Mouse (Mus musculus) lung, postnatal 0 days (tissue): ENCODE results near the gene Matn3.

Experiments
- CTCF ChIP-seq: IDR thresholded peaks from 2 replicates; pipeline ENCODE4 v1.5.1; 2016; ENCODE audit warnings: antibody characterized with exemption, mild to moderate bottlenecking
- EP300 ChIP-seq: IDR thresholded peaks from 2 replicates; pipeline ENCODE4 v1.6.1; 2016; ENCODE audit warnings: antibody characterized with exemption, mild to moderate bottlenecking, control low read depth

DNA sequence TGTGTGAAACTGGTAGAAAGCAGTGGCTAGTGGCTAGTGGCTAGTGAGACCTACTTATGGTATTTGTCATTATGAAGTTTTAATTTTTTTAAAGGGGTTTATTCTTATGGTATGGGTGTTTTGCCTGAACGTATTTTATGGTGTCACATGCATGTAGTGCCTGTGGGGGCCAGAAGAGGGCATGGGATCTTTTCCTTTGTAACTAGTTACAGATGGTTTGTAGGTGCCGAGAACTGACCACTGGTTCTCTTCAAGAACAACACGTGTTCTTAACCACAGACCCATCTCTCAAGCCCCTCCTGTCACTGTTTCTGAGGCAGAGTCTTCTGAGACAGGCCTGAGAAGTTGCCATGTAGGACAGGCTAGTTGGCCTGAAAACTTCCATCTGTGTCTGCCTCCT, 27.3 kb downstream of the Matn3 start:
- TF ChIP-seq CTCF: peak; percentile 21
- no peak for TF ChIP-seq EP300
